Mouse (Mus musculus) hindbrain, embryonic 16.5 days (tissue): ENCODE results near the gene Nr2f2. TPM values are rescaled to one million over a fixed set of nuclear protein-coding genes. Genes with fewer than 3 reads are reported as not detected.

Experiments used
- ATAC-seq: fragments of 200-750 bp; cut with Nextera tagmentation; 2 replicates; pipeline ENCODE4 v1.8.0; 2017; ENCODE audit warnings: moderate TSS enrichment, moderate library complexity
- H3K27ac ChIP-seq: fragments of 300-500 bp; sonication (generic); 2 replicates; pipeline ENCODE4 v1.5.1; 2014; ENCODE audit warnings: low read depth, mild to moderate bottlenecking, control low read depth, low read length, moderate library complexity
- H3K27me3 ChIP-seq: fragments of 300-500 bp; sonication (generic); replicated peaks from 2 replicates; pipeline ENCODE4 v1.6.1; 2014; ENCODE audit warnings: low read length; ENCODE audit not compliant: control insufficient read depth, insufficient read depth
- H3K36me3 ChIP-seq: fragments of 300-500 bp; sonication (generic); 2 replicates; pipeline ENCODE4 v1.6.1; 2014; ENCODE audit warnings: mild to moderate bottlenecking, low read length, moderate library complexity, mixed read lengths; ENCODE audit not compliant: control insufficient read depth, insufficient read depth
- H3K4me1 ChIP-seq: fragments of 300-500 bp; sonication (generic); 2 replicates; pipeline ENCODE4 v1.6.1; 2014; ENCODE audit warnings: low read depth, low read length; ENCODE audit not compliant: control insufficient read depth, insufficient read depth
- H3K4me2 ChIP-seq: fragments of 300-500 bp; sonication (generic); 2 replicates; pipeline ENCODE4 v1.6.1; 2014; ENCODE audit warnings: mild to moderate bottlenecking, low read length, control low read depth, moderate library complexity
- H3K4me3 ChIP-seq: fragments of 300-500 bp; sonication (generic); 2 replicates; pipeline ENCODE4 v1.5.1; 2014; ENCODE audit warnings: mild to moderate bottlenecking, low read length, control low read depth, moderate library complexity
- H3K9ac ChIP-seq: fragments of 300-500 bp; sonication (generic); 2 replicates; pipeline ENCODE4 v1.6.1; 2014; ENCODE audit warnings: low read depth, mild to moderate bottlenecking, control low read depth, low read length, moderate library complexity
- H3K9me3 ChIP-seq: fragments of 300-500 bp; sonication (generic); 2 replicates; pipeline ENCODE4 v1.6.1; 2014; ENCODE audit warnings: mild to moderate bottlenecking, low read length, moderate library complexity; ENCODE audit not compliant: control insufficient read depth
- WGBS: fragments of 180-500 bp; shearing (Covaris S2); extraction: QIAGEN DNeasy Blood & Tissue Kit; methylation state at CpG from one replicate; pipeline ENCODE4 v1.1.7; 2014; 5-methylcytosine and 5-hydroxymethylcytosine counted together
- polyA plus RNA-seq: library from polyadenylated mRNA; unstranded; fragments of >200 nt; fragmentation: Nextera tagmentation; extraction: Ambion mirVana; gene quantifications from 2 replicates; pipeline ENCODE4 v1.2.1, GENCODE M21; 2015

The Nr2f2 gene
- polyA plus RNA-seq, 1 experiment from 2014 or later: 63.1 TPM

DNA sequence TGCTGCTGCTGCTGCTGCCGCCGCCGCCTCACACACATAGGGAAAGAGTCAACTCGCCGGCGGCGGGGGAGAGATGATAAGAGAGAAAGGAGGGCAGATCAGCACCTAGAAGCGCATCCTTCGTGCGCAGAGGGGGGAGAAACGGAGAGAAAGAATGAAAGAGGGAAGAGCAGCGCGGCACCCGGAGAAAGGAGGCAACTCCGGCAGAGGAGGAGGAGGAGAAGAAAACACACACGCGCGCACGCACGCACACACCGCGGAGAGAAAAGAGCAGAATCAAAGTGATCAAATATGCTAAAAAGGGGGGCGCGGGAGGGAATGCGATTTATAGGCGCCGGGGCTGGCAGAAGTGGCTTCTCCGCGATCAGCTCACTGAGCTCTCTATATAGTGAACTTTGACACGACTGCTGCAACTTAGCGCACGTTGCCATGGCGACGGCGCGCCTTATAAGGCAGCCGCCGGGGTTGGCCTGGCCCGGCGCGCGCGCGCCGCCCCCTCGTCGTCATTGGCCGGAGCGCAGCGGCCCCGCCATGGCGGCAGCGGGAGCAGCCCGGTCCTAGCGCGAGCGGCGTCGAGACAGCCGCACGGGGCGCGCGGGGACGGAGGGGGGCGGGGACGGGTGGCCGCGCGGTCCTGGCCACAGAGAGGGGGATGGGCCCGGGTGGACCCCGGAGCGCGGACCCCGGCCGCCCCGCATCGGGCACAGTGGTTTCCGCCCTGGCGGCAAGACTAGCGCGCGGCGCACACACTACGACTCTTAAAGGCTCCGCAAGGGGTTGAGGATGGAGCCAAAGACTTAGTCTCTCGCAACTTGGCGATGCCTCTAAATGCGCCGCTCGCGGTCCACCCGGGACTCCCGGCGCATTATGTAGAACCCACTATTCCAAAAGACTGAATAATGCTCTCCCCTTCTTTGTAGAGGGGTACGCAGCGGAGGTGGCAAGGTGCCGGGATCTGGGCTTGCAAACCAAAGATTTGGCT lies 4.9 kb downstream of the Nr2f2 start:
- peak overlapping the region; percentile 77 for H3K4me3 ChIP-seq
- no peaks in the 10 kb centered on the region for H3K36me3 ChIP-seq
- peak overlapping the region; percentile 96 for H3K27ac ChIP-seq
- H3K27me3 ChIP-seq: 0 out of 2 replicates have a peak, but pooled peaks cover 2% of the 10 kb centered on the region
- WGBS: under 1% methylated on average over 77 of the region's 98 CpGs
- ATAC-seq: peak; percentile 96
- H3K4me1 ChIP-seq: no peaks in the 10 kb centered on the region; the same call in 1 of the 2 replicates
- H3K9me3 ChIP-seq: no peaks in the 10 kb centered on the region
- H3K9ac ChIP-seq: peak overlapping the region; percentile 94
- H3K4me2 ChIP-seq: peak overlapping the region; percentile 90

GRCm38 (mm10) chr7:70360611-70361382 lies 5.7 kb downstream of the Nr2f2 start:
- 0% methylated on average over 43 of the region's 84 CpGs for WGBS
- no peaks in the 10 kb centered on the region for H3K9me3 ChIP-seq
- H3K4me2 ChIP-seq: peak overlapping the region; percentile 90
- 0 out of 2 replicates have a peak, but pooled peaks cover 2% of the 10 kb centered on the region for H3K27me3 ChIP-seq
- no peaks in the 10 kb centered on the region for H3K36me3 ChIP-seq
- no peak for ATAC-seq
- H3K9ac ChIP-seq: peak overlapping the region; percentile 94
- peak overlapping the region; percentile 96 for H3K27ac ChIP-seq
- H3K4me1 ChIP-seq: no peaks in the 10 kb centered on the region; the same call in 1 of the 2 replicates
- H3K4me3 ChIP-seq: peak overlapping the region; percentile 77

DNA sequence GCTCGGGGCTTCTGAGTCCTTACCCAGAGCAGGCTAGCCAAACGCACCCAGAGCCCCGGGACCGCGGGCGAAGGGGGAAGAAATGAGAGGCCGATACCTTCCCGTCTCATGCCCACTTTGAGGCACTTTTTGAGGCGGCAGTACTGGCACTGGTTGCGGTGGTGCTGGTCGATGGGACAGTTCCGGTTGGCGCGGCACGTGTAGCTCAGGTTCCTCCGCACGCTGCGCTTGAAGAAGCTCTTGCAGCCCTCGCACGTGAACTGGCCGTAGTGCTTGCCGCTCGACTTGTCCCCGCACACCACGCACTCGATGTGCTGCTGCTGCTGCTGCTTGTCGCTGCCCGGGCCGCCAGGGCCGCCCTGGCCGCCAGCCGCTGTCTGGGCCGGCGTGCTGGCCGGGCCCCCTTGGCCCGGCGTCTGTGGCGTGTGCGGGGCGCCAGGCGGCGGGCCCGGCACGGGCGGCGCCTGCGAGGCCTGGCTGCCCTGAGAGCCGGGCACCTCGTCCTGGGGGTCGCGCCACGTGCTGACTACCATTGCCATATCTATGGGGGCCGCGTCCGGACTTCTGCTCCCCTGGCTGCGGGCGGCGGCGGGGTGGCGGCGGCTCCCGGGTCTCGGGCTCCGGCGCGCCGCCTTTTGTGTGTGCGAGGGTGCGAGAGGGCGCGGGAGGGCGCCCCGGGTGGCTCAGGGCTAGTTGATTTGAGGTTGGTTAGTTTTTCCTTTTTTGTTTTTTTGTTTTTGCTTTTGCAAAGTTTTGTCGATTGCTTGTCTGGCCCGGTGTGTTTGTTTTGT lies 6.5 kb downstream of the Nr2f2 start:
- no peaks in the 10 kb centered on the region; the same call in 1 of the 2 replicates for H3K4me1 ChIP-seq
- H3K27ac ChIP-seq: peak overlapping the region; percentile 96
- H3K4me2 ChIP-seq: peak overlapping the region; percentile 90
- no peaks in the 10 kb centered on the region for H3K9me3 ChIP-seq
- ATAC-seq: no peak
- 0% methylated on average over 63 of the region's 75 CpGs for WGBS
- no peaks in the 10 kb centered on the region for H3K36me3 ChIP-seq
- peak overlapping the region; percentile 94 for H3K9ac ChIP-seq
- 0 out of 2 replicates have a peak, but pooled peaks cover 2% of the 10 kb centered on the region for H3K27me3 ChIP-seq
- H3K4me3 ChIP-seq: peak overlapping the region; percentile 77

- Histone ChIP-seq H3K27me3 (0 out of 2 replicates have a peak, but pooled peaks cover 2% of the 10 kb centered on the region), H3K4me1 (no peaks in the 10 kb centered on the region; the same call in 1 of the 2 replicates), H3K9me3 (no peaks in the 10 kb centered on the region), H3K4me2 (peak overlapping the region; percentile 90), H3K9ac (peak overlapping the region; percentile 94), H3K27ac (peak overlapping the region; percentile 96), H3K36me3 (no peaks in the 10 kb centered on the region), H3K4me3 (peak overlapping the region; percentile 77)
- 0% methylated on average over 33 of the region's 33 CpGs for WGBS
- ATAC-seq: no peak
Observed at GRCm38 (mm10) chr7:70358848-70359591, 7.5 kb downstream of the Nr2f2 start.

- Histone ChIP-seq H3K4me1 (no peaks in the 10 kb centered on the region; the same call in 1 of the 2 replicates), H3K4me3 (peak overlapping the region; percentile 77), H3K9me3 (no peaks in the 10 kb centered on the region), H3K27ac (peak overlapping the region; percentile 96), H3K9ac (peak overlapping the region; percentile 94), H3K4me2 (peak overlapping the region; percentile 90), H3K36me3 (no peaks in the 10 kb centered on the region), H3K27me3 (no peaks in the 10 kb centered on the region)
- 2% methylated on average over 33 of the region's 33 CpGs for WGBS
- no peak for ATAC-seq
Observed at GRCm38 (mm10) chr7:70358020-70358847, 8.3 kb downstream of the Nr2f2 start.

- Histone ChIP-seq H3K27me3 (no peaks in the 10 kb centered on the region), H3K27ac (peak overlapping the region; percentile 96), H3K4me2 (peak overlapping the region; percentile 90), H3K4me3 (peak overlapping the region; percentile 77), H3K9me3 (no peaks in the 10 kb centered on the region), H3K9ac (peak overlapping the region; percentile 94), H3K4me1 (no peaks in the 10 kb centered on the region; the same call in 1 of the 2 replicates), H3K36me3 (no peaks in the 10 kb centered on the region)
- WGBS: 7% methylated on average over 17 of the region's 17 CpGs
- no peak for ATAC-seq
Observed at GRCm38 (mm10) chr7:70357516-70358019, 9.0 kb downstream of the Nr2f2 start.

- WGBS: 23% methylated on average over 3 of the region's 3 CpGs
- H3K4me3 ChIP-seq: peak overlapping the region; percentile 77
- no peaks in the 10 kb centered on the region for H3K36me3 ChIP-seq
- H3K9me3 ChIP-seq: no peaks in the 10 kb centered on the region
- no peaks in the 10 kb centered on the region for H3K4me1 ChIP-seq
- peak overlapping the region; percentile 94 for H3K9ac ChIP-seq
- peak overlapping the region; percentile 90 for H3K4me2 ChIP-seq
- H3K27ac ChIP-seq: peak overlapping the region; percentile 96
- no peak for ATAC-seq
- H3K27me3 ChIP-seq: no peaks in the 10 kb centered on the region
Observed at GRCm38 (mm10) chr7:70356691-70357515, 9.6 kb downstream of the Nr2f2 start.
